Mouse (Mus musculus): Measurements from ENCODE around the gene Zc2hc1b. TPM values are rescaled to one million over a fixed set of nuclear protein-coding genes. Genes with fewer than 3 reads are reported as not detected.
"Not testable (repeated sequence)": the region's sequence is repeated elsewhere in the genome, so short reads cannot be mapped to it uniquely, and the experiment has no call there.

Gene Zc2hc1b
- polyA plus RNA-seq, 1 experiment from 2014 or later: not detected

DNA sequence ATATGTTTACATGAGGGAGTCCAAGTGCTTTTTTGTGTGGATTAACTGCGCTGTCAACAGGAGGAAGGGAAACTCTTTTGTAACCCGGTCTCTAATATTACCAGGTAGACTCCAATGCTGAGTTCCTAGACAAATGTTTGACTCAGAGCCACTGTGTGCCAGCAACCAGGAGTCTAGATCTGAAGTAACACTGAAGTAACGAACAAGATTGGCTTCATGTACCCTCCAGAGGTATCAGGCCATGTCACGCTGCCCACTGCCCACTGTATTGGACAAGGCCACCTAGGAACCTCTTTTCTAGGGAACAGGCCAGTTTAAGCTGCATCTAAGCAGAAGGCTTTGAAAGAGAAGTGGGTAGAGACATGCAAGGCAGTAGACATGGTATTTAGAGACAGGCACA lies 31.2 kb upstream of the Zc2hc1b start:
- no peak overlapping the region for H3K9ac ChIP-seq (ENCODE audit: low read depth, low read length)
- ATAC-seq (ENCODE audit: low read depth): no peak
- no peak overlapping the region for H3K4me2 ChIP-seq (ENCODE audit: low read depth, low read length)
- H3K9me3 ChIP-seq (replicated peaks; ENCODE audit: control insufficient read depth, low read length): no peaks in the 10 kb centered on the region
- no peaks in the 10 kb centered on the region for H3K4me1 ChIP-seq (ENCODE audit: control insufficient read depth, low read depth, low read length)
- H3K27ac ChIP-seq (ENCODE audit: low read length): no peak overlapping the region
- H3K27me3 ChIP-seq (ENCODE audit: control insufficient read depth, insufficient read depth, low read depth, low read length): no peaks in the 10 kb centered on the region
- no peaks in the 10 kb centered on the region for H3K36me3 ChIP-seq (ENCODE audit: control insufficient read depth, insufficient read depth)
- WGBS (ENCODE audit: insufficient replicate concordance): 73% methylated on average over 4 of the region's 4 CpGs
- H3K4me3 ChIP-seq (ENCODE audit: low read depth, low read length): no peak overlapping the region

- Histone ChIP-seq H3K9ac (ENCODE audit: low read depth, low read length) (0 out of 2 replicates have a peak overlapping the region, but pooled peaks have one; percentile 31), H3K4me1 (ENCODE audit: control insufficient read depth, low read depth, low read length) (peaks cover 3% of the 10 kb centered on the region; the same call in 1 of the 2 replicates), H3K4me2 (ENCODE audit: low read depth, low read length) (peak overlapping the region; percentile 30), H3K27me3 (ENCODE audit: control insufficient read depth, insufficient read depth, low read depth, low read length) (no peaks in the 10 kb centered on the region), H3K27ac (ENCODE audit: low read length) (peak overlapping the region; percentile 55), H3K4me3 (ENCODE audit: low read depth, low read length) (no peak overlapping the region), H3K9me3 (replicated peaks; ENCODE audit: control insufficient read depth, low read length) (no peaks in the 10 kb centered on the region; the same call in 1 of the 2 replicates), H3K36me3 (ENCODE audit: control insufficient read depth, insufficient read depth) (no peaks in the 10 kb centered on the region)
- WGBS (ENCODE audit: insufficient replicate concordance): 35% methylated on average over 6 of the region's 6 CpGs
- peak; percentile 98 for ATAC-seq (ENCODE audit: low read depth)
These were observed 24.0 kb upstream of the Zc2hc1b start for GRCm38 (mm10) chr10:13201741-13202293.

DNA sequence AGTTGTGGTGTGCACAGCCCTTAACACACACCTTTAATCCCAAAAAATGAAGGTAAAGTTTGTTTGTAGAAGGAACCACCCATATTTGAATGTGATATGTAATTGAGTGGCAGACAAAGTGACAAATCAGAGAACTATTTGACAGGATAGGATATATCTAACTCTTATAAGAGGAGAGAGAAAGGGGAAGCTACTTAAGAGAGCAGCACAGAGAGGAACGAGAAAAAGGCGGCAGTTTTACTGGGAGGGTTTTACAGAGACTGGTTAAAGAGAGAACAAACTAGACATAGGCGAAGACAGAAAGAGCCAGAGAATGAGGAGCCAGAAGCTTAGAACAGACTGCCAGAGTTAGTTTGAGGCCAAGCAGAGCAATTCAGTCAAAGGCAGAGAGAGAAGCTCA lies 23.0 kb upstream of the Zc2hc1b start:
- no peak overlapping the region for H3K4me3 ChIP-seq (ENCODE audit: low read depth, low read length)
- H3K9me3 ChIP-seq (replicated peaks; ENCODE audit: control insufficient read depth, low read length): no peaks in the 10 kb centered on the region; the same call in 1 of the 2 replicates
- no peak overlapping the region for H3K27ac ChIP-seq (ENCODE audit: low read length)
- peaks cover 3% of the 10 kb centered on the region; the same call in 1 of the 2 replicates for H3K4me1 ChIP-seq (ENCODE audit: control insufficient read depth, low read depth, low read length)
- H3K4me2 ChIP-seq (ENCODE audit: low read depth, low read length): no peak overlapping the region
- WGBS (ENCODE audit: insufficient replicate concordance): 63% methylated on average over 3 of the region's 3 CpGs
- ATAC-seq (ENCODE audit: low read depth): no peak
- H3K36me3 ChIP-seq (ENCODE audit: control insufficient read depth, insufficient read depth): no peaks in the 10 kb centered on the region
- H3K27me3 ChIP-seq (ENCODE audit: control insufficient read depth, insufficient read depth, low read depth, low read length): no peaks in the 10 kb centered on the region
- no peak overlapping the region for H3K9ac ChIP-seq (ENCODE audit: low read depth, low read length)

GRCm38 (mm10) chr10:13199234-13199633 lies 21.4 kb upstream of the Zc2hc1b start:
- no peak for ATAC-seq (ENCODE audit: low read depth)
- Histone ChIP-seq H3K9me3 (replicated peaks; ENCODE audit: control insufficient read depth, low read length) (no peaks in the 10 kb centered on the region; the same call in 1 of the 2 replicates), H3K4me3 (ENCODE audit: low read depth, low read length) (no peak overlapping the region), H3K27me3 (ENCODE audit: control insufficient read depth, insufficient read depth, low read depth, low read length) (no peaks in the 10 kb centered on the region), H3K4me1 (ENCODE audit: control insufficient read depth, low read depth, low read length) (peaks cover 3% of the 10 kb centered on the region; the same call in 1 of the 2 replicates), H3K36me3 (ENCODE audit: control insufficient read depth, insufficient read depth) (no peaks in the 10 kb centered on the region), H3K9ac (ENCODE audit: low read depth, low read length) (no peak overlapping the region), H3K27ac (ENCODE audit: low read length) (no peak overlapping the region), H3K4me2 (ENCODE audit: low read depth, low read length) (no peak overlapping the region)
- 22% methylated on average over 1 of the region's 1 CpGs for WGBS (ENCODE audit: insufficient replicate concordance)

- no peak for ATAC-seq (ENCODE audit: low read depth)
- Histone ChIP-seq H3K9ac (ENCODE audit: low read depth, low read length) (no peak overlapping the region), H3K4me3 (ENCODE audit: low read depth, low read length) (no peak overlapping the region), H3K9me3 (replicated peaks; ENCODE audit: control insufficient read depth, low read length) (no peaks in the 10 kb centered on the region), H3K27me3 (ENCODE audit: control insufficient read depth, insufficient read depth, low read depth, low read length) (no peaks in the 10 kb centered on the region), H3K27ac (ENCODE audit: low read length) (no peak overlapping the region), H3K36me3 (ENCODE audit: control insufficient read depth, insufficient read depth) (no peaks in the 10 kb centered on the region), H3K4me1 (ENCODE audit: control insufficient read depth, low read depth, low read length) (peaks cover 5% of the 10 kb centered on the region), H3K4me2 (ENCODE audit: low read depth, low read length) (no peak overlapping the region)
- WGBS (ENCODE audit: insufficient replicate concordance): 66% methylated on average over 8 of the region's 8 CpGs
These were observed 19.2 kb upstream of the Zc2hc1b start for GRCm38 (mm10) chr10:13196872-13197507.

GRCm38 (mm10) chr10:13193496-13193895 lies 15.7 kb upstream of the Zc2hc1b start:
- WGBS (ENCODE audit: insufficient replicate concordance): 77% methylated on average over 7 of the region's 7 CpGs

DNA sequence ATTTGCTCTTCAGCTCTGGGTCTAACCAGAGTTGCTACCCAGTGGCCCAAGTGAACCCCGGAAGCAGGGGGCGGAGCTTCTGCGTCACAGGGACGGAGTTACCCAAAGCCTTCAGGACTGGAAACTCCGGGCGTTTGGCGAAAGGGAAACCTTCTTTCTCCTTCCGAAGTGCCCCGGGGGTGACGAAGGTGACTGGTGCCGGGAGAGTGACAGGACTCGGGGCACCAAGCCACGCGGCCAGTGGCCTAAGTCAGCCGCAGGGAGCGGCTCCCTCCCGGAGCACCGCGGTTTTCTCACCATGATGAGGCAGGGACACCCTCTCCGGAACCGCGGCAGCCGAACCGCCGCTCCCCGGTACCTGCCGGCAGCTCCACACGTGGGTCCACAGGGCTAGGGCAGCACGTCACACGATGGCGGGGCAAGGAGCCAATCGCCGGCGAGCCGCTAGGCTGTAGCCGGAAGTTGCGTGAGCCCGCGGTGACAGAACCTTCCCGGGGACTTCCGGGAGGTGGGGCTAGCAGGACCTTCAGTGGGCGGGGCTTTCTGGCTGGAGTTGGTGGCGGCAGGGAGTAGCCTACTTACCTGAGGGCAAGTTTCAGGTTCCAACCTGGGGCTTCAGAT lies 15.0 kb upstream of the Zc2hc1b start, which contains the start of gene Ltv1:
Gene Ltv1, minus strand, starts transcription at position 438 of the 621 bp plus-strand sequence.
- ATAC-seq (ENCODE audit: low read depth): peak; percentile 100
- Histone ChIP-seq H3K4me2 (ENCODE audit: low read depth, low read length) (peak within 1 kb of the TSS; percentile 74), H3K27me3 (ENCODE audit: control insufficient read depth, insufficient read depth, low read depth, low read length) (no peaks in the 10 kb centered on the region), H3K4me3 (ENCODE audit: low read depth, low read length) (peak within 1 kb of the TSS; percentile 97), H3K9me3 (replicated peaks; ENCODE audit: control insufficient read depth, low read length) (no peaks in the 10 kb centered on the region), H3K36me3 (ENCODE audit: control insufficient read depth, insufficient read depth) (peaks cover 6% of the 10 kb centered on the region), H3K27ac (ENCODE audit: low read length) (peak within 1 kb of the TSS; percentile 91), H3K4me1 (ENCODE audit: control insufficient read depth, low read depth, low read length) (peaks cover 5% of the 10 kb centered on the region), H3K9ac (ENCODE audit: low read depth, low read length) (peak within 1 kb of the TSS; percentile 81)
- WGBS (ENCODE audit: insufficient replicate concordance): under 1% methylated on average over 43 of the region's 43 CpGs

More at GRCm38 (mm10) chr10:13193496-13193895, 15.7 kb upstream of the Zc2hc1b start:
- not testable (repeated sequence) for H3K9ac ChIP-seq (ENCODE audit: low read depth, low read length); H3K36me3 ChIP-seq (ENCODE audit: control insufficient read depth, insufficient read depth); H3K9me3 ChIP-seq (replicated peaks; ENCODE audit: control insufficient read depth, low read length); H3K27me3 ChIP-seq (ENCODE audit: control insufficient read depth, insufficient read depth, low read depth, low read length); H3K27ac ChIP-seq (ENCODE audit: low read length); ATAC-seq (ENCODE audit: low read depth); H3K4me1 ChIP-seq (ENCODE audit: control insufficient read depth, low read depth, low read length)
- peak overlapping the region; percentile 74 for H3K4me2 ChIP-seq (ENCODE audit: low read depth, low read length)
- H3K4me3 ChIP-seq (ENCODE audit: low read depth, low read length): peak overlapping the region; percentile 97

- Histone ChIP-seq H3K4me1 (ENCODE audit: control insufficient read depth, low read depth, low read length) (peaks cover 5% of the 10 kb centered on the region), H3K27ac (ENCODE audit: low read length) (no peak overlapping the region), H3K4me2 (ENCODE audit: low read depth, low read length) (no peak overlapping the region), H3K9me3 (replicated peaks; ENCODE audit: control insufficient read depth, low read length) (no peaks in the 10 kb centered on the region), H3K4me3 (ENCODE audit: low read depth, low read length) (no peak overlapping the region), H3K9ac (ENCODE audit: low read depth, low read length) (no peak overlapping the region), H3K27me3 (ENCODE audit: control insufficient read depth, insufficient read depth, low read depth, low read length) (no peaks in the 10 kb centered on the region), H3K36me3 (ENCODE audit: control insufficient read depth, insufficient read depth) (peaks cover 16% of the 10 kb centered on the region)
- ATAC-seq (ENCODE audit: low read depth): no peak
- WGBS (ENCODE audit: insufficient replicate concordance): 78% methylated on average over 5 of the region's 5 CpGs
These were observed 12.1 kb upstream of the Zc2hc1b start for GRCm38 (mm10) chr10:13189881-13190280.

DNA sequence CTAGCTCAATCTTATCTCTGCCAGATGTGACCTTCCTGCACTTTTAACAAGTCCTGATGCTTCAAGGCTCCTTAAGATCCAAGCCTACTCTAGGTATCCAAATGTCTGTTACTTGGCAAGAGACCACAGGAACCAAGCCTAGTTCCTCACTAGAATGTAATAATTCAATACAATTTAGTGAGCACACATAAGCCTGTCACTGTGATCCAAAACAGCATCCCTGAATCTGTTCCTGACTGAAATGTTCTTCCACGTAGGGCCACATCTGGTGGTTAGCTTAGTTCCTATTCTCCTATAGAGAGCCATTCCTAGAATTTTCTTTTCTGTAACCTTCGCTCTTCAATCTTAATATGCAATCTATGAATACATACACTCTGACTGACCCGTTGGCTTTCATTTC lies 8.9 kb upstream of the Zc2hc1b start:
- Histone ChIP-seq H3K27me3 (ENCODE audit: control insufficient read depth, insufficient read depth, low read depth, low read length) (no peaks in the 10 kb centered on the region), H3K4me2 (ENCODE audit: low read depth, low read length) (no peak overlapping the region), H3K4me1 (ENCODE audit: control insufficient read depth, low read depth, low read length) (no peaks in the 10 kb centered on the region), H3K4me3 (ENCODE audit: low read depth, low read length) (no peak overlapping the region), H3K36me3 (ENCODE audit: control insufficient read depth, insufficient read depth) (peaks cover 23% of the 10 kb centered on the region), H3K9me3 (replicated peaks; ENCODE audit: control insufficient read depth, low read length) (no peaks in the 10 kb centered on the region), H3K27ac (ENCODE audit: low read length) (no peak overlapping the region), H3K9ac (ENCODE audit: low read depth, low read length) (no peak overlapping the region)
- 80% methylated on average over 3 of the region's 3 CpGs for WGBS (ENCODE audit: insufficient replicate concordance)
- no peak for ATAC-seq (ENCODE audit: low read depth)

Data from liver, embryonic 16.5 days (tissue).